Comparison of ENCODE assay signal across 8 mouse cellular contexts in genomic region chr4:133599571-133600073, GRCm38 (mm10). TPM values are rescaled to one million over a fixed set of nuclear protein-coding genes. Genes with fewer than 3 reads are reported as not detected.
DNase-seq lines count a peak whose midpoint lies in the region; ATAC-seq and TF ChIP-seq lines count a peak whose summit lies in the region.

No protein-coding gene starts in this region.

- TF ChIP-seq RAD21 in MEL (IDR thresholded peaks at IDR 0.05; ENCODE audit: low read depth, low read length), result no peak

- H3K79me2 ChIP-seq in MEL (ENCODE audit: control insufficient read depth, insufficient read depth, low read length, poor library complexity), result no peaks in the 10 kb centered on the region; the same call in 1 of the 2 replicates

- H3K9ac ChIP-seq in MEL (ENCODE audit: control insufficient read depth, low read depth, low read length, poor library complexity, severe bottlenecking), result peak overlapping the region; percentile 67
- peak overlapping the region; percentile 30 for H3K9ac ChIP-seq in forebrain, embryonic 16.5 days (replicated peaks; ENCODE audit: low read depth, low read length)
- 0 out of 2 replicates have a peak overlapping the region, but pooled peaks have one; percentile 3 for H3K9ac ChIP-seq in neural tube, embryonic 14.5 days (replicated peaks; ENCODE audit: low read depth, low read length)

- peak overlapping the region; percentile 77 for H3K4me2 ChIP-seq in forebrain, embryonic 16.5 days (ENCODE audit: low read length)
- H3K4me2 ChIP-seq in neural tube, embryonic 14.5 days (ENCODE audit: low read depth, low read length), result peak overlapping the region; percentile 60

- ATAC-seq in forebrain, embryonic 16.5 days, result peak; percentile 95
- ATAC-seq in neural tube, embryonic 14.5 days (ENCODE audit: low read depth), result peak; percentile 95

- peak; percentile 92 for DNase-seq in MEL (ENCODE audit: low read depth, low spot score)
- peak; percentile 78 to 83 for DNase-seq in cerebellum, adult 18-20 months
- peak; percentile 87 to 90 for DNase-seq in heart, postnatal 36 days
- DNase-seq in layer of hippocampus, adult 18-20 months (ENCODE audit: low spot score in 2 of 2), result peak; percentile 53 to 77
- peak; percentile 98 for DNase-seq in lung, adult 18-20 months

- H3K36me3 ChIP-seq in MEL (ENCODE audit: control insufficient read depth in 1 of 2, insufficient read depth in 2 of 2, low read length in 2 of 2), result no peaks in the 10 kb centered on the region; a peak in 1 of 4 replicates
- H3K36me3 ChIP-seq in forebrain, embryonic 16.5 days (ENCODE audit: control insufficient read depth, insufficient read depth), result no peaks in the 10 kb centered on the region
- H3K36me3 ChIP-seq in neural tube, embryonic 14.5 days (ENCODE audit: control insufficient read depth, insufficient read depth, low read length), result no peaks in the 10 kb centered on the region
- no peaks in the 10 kb centered on the region for H3K36me3 ChIP-seq in testis, adult 2 months (ENCODE audit: control insufficient read depth, insufficient read depth, low read length)

- peak overlapping the region; percentile 63 to 78 for H3K4me3 ChIP-seq in MEL (ENCODE audit: control insufficient read depth in 1 of 2, insufficient read depth in 1 of 2, low read depth in 2 of 2, low read length in 2 of 2)
- peak overlapping the region; percentile 45 for H3K4me3 ChIP-seq in forebrain, embryonic 16.5 days (replicated peaks; ENCODE audit: low read length)
- H3K4me3 ChIP-seq in neural tube, embryonic 14.5 days (ENCODE audit: low read depth, low read length), result peak overlapping the region; percentile 37
- peak overlapping the region; percentile 75 for H3K4me3 ChIP-seq in testis, adult 2 months (ENCODE audit: control insufficient read depth, low read depth, low read length)

- intact Hi-C loops in heart, postnatal 36 days (cut with DNase I), result no loop called here

- TF ChIP-seq EP300 in MEL (IDR thresholded peaks at IDR 0.05; ENCODE audit: low read depth in 1 of 2, low read length in 2 of 2), result no peak

- H3K27ac ChIP-seq in MEL (ENCODE audit: control insufficient read depth, low read depth, low read length), result no peak overlapping the region
- H3K27ac ChIP-seq in forebrain, embryonic 16.5 days (ENCODE audit: low read length), result no peak overlapping the region
- H3K27ac ChIP-seq in neural tube, embryonic 14.5 days (ENCODE audit: low read depth, low read length), result no peak overlapping the region
- no peak overlapping the region for H3K27ac ChIP-seq in testis, adult 2 months (ENCODE audit: control insufficient read depth, insufficient read depth, low read depth, low read length)

- peaks cover 0 to 3% of the 10 kb centered on the region in 2 experiments; a peak in 1 of 4 replicates for H3K4me1 ChIP-seq in MEL (ENCODE audit: control insufficient read depth in 1 of 2, insufficient read depth in 2 of 2, low read length in 2 of 2)
- H3K4me1 ChIP-seq in forebrain, embryonic 16.5 days (replicated peaks; ENCODE audit: control insufficient read depth, insufficient read depth, low read length), result peaks cover 10% of the 10 kb centered on the region
- peaks cover 7% of the 10 kb centered on the region; the same call in 1 of the 2 replicates for H3K4me1 ChIP-seq in neural tube, embryonic 14.5 days (ENCODE audit: control insufficient read depth, insufficient read depth, low read length)
- H3K4me1 ChIP-seq in testis, adult 2 months (ENCODE audit: control insufficient read depth, insufficient read depth, low read length), result peaks cover 17% of the 10 kb centered on the region

- TF ChIP-seq POLR2A in MEL (IDR thresholded peaks at IDR 0.05; ENCODE audit: control insufficient read depth in 1 of 2, insufficient read depth in 1 of 2, low read depth in 1 of 2, low read length in 2 of 2, poor library complexity in 1 of 2), result peak in 1 of 2 experiments; percentile 70; a peak in 2 of 4 replicates
- TF ChIP-seq POLR2A in testis, adult 2 months (IDR thresholded peaks at IDR 0.05; ENCODE audit: control insufficient read depth, low read depth, low read length), result no peak

- no peaks in the 10 kb centered on the region for H3K9me3 ChIP-seq in MEL (replicated peaks; ENCODE audit: insufficient read depth, low read length)
- no peaks in the 10 kb centered on the region for H3K9me3 ChIP-seq in forebrain, embryonic 16.5 days (ENCODE audit: control insufficient read depth, low read length)
- no peaks in the 10 kb centered on the region for H3K9me3 ChIP-seq in neural tube, embryonic 14.5 days (ENCODE audit: control insufficient read depth, low read length)

- TF ChIP-seq CTCF in MEL (IDR thresholded peaks at IDR 0.05 in 2 of 3, conservative IDR thresholded peaks at IDR 0.05 in 1 of 3; ENCODE audit: control insufficient read depth in 1 of 3, insufficient read depth in 1 of 3, low read depth in 2 of 3, low read length in 3 of 3, poor library complexity in 1 of 3, severe bottlenecking in 1 of 3), result no peak
- TF ChIP-seq CTCF in testis, adult 2 months (IDR thresholded peaks at IDR 0.05; ENCODE audit: control insufficient read depth, insufficient read depth, insufficient replicate concordance, low read depth, low read length), result no peak

- no peaks in the 10 kb centered on the region for H3K27me3 ChIP-seq in MEL (ENCODE audit: control insufficient read depth in 1 of 2, insufficient read depth in 2 of 2, low read length in 2 of 2)
- H3K27me3 ChIP-seq in forebrain, embryonic 16.5 days (replicated peaks; ENCODE audit: control insufficient read depth, insufficient read depth, low read length), result peaks cover 41% of the 10 kb centered on the region
- peaks cover 36% of the 10 kb centered on the region for H3K27me3 ChIP-seq in neural tube, embryonic 14.5 days (ENCODE audit: control insufficient read depth, insufficient read depth, low read length)
- no peaks in the 10 kb centered on the region for H3K27me3 ChIP-seq in testis, adult 2 months (ENCODE audit: control insufficient read depth, insufficient read depth, low read length)

- WGBS in forebrain, embryonic 16.5 days, result under 1% methylated on average over 50 of the region's 50 CpGs
- under 1% methylated on average over 48 of the region's 50 CpGs for WGBS in neural tube, embryonic 14.5 days

TF ChIP-seq in MEL, 35 proteins besides CTCF, POLR2A, EP300 and RAD21 (continues in another document):
- TF ChIP-seq TCF12 (IDR thresholded peaks at IDR 0.05; ENCODE audit: low read depth, low read length), result 0 out of 2 replicates have a peak, but pooled peaks have one; percentile 4
- no peak for TF ChIP-seq RCOR1 (IDR thresholded peaks at IDR 0.05; ENCODE audit: low read depth, low read length)
- TF ChIP-seq NRF1 (IDR thresholded peaks at IDR 0.05; ENCODE audit: insufficient read depth, low read depth, low read length, poor library complexity, severe bottlenecking), result 0 out of 2 replicates have a peak, but pooled peaks have one; percentile 27

RNA-seq across cellular contexts. Expression of gene Sfn, which starts 2.3 kb away (rescaled TPM):
- total RNA-seq in MEL (2012; rRNA removed), result 0.12 and 0.13 TPM in 2 replicates
- polyA plus RNA-seq in MEL (2012; ENCODE audit: insufficient read depth in 1 of 2, insufficient read length in 2 of 2, low read depth in 1 of 2, low replicate concordance in 2 of 2, missing spikeins in 1 of 2), result under 1 TPM in 1 of 2 experiments, not detected in 1; 0.19 TPM
- 1.0 and 1.6 TPM in 2 replicates for polyA plus RNA-seq in forebrain, embryonic 16.5 days (2015; fragmentation: Nextera tagmentation; extraction: Ambion mirVana)
- total RNA-seq in heart, postnatal 36 days (2021), result 1 to 10 TPM; 1.1 to 1.5 TPM
- total RNA-seq in layer of hippocampus, adult 18-20 months (2021), result 1 to 10 TPM; 2.7 to 3.2 TPM
- 1.4 TPM in 2 replicates for polyA plus RNA-seq in neural tube, embryonic 14.5 days (2014; fragmentation: Nextera tagmentation; extraction: Ambion mirVana)
- polyA plus RNA-seq in testis, adult 2 months (2012; rRNA removed), result 0.81 and 1.1 TPM in 2 replicates

RNA-seq across cellular contexts. Expression of gene Gpn2, which starts 15.5 kb away (rescaled TPM):
- total RNA-seq in MEL (2012; rRNA removed), result 26.7 and 28.6 TPM in 2 replicates
- 10 to 100 TPM in 1 of 2 experiments, not detected in 1; 43.3 TPM for polyA plus RNA-seq in MEL (2012; ENCODE audit: insufficient read depth in 1 of 2, insufficient read length in 2 of 2, low read depth in 1 of 2, low replicate concordance in 2 of 2, missing spikeins in 1 of 2)
- polyA plus RNA-seq in forebrain, embryonic 16.5 days (2015; fragmentation: Nextera tagmentation; extraction: Ambion mirVana), result 21.4 and 22.9 TPM in 2 replicates
- total RNA-seq in heart, postnatal 36 days (2021), result 1 to 10 TPM; 7.0 TPM
- 10 to 100 TPM; 10.7 to 12.1 TPM for total RNA-seq in layer of hippocampus, adult 18-20 months (2021)
- polyA plus RNA-seq in neural tube, embryonic 14.5 days (2014; fragmentation: Nextera tagmentation; extraction: Ambion mirVana), result 17.0 and 18.8 TPM in 2 replicates
- polyA plus RNA-seq in testis, adult 2 months (2012; rRNA removed), result 30.9 and 37.4 TPM in 2 replicates

RNA-seq across cellular contexts. Expression of gene Gpatch3, which starts 25.1 kb away (rescaled TPM):
- 9.8 and 11.0 TPM in 2 replicates for total RNA-seq in MEL (2012; rRNA removed)
- 10 to 100 TPM in 1 of 2 experiments, not detected in 1; 16.5 TPM for polyA plus RNA-seq in MEL (2012; ENCODE audit: insufficient read depth in 1 of 2, insufficient read length in 2 of 2, low read depth in 1 of 2, low replicate concordance in 2 of 2, missing spikeins in 1 of 2)
- 5.3 and 7.0 TPM in 2 replicates for polyA plus RNA-seq in forebrain, embryonic 16.5 days (2015; fragmentation: Nextera tagmentation; extraction: Ambion mirVana)
- 1 to 10 TPM; 3.3 to 5.5 TPM for total RNA-seq in heart, postnatal 36 days (2021)
- total RNA-seq in layer of hippocampus, adult 18-20 months (2021), result 10 to 100 TPM in 1 of 2 experiments, 1 to 10 TPM in 1; 9.6 to 10.1 TPM
- polyA plus RNA-seq in neural tube, embryonic 14.5 days (2014; fragmentation: Nextera tagmentation; extraction: Ambion mirVana), result 6.4 and 6.7 TPM in 2 replicates
- 4.9 and 5.7 TPM in 2 replicates for polyA plus RNA-seq in testis, adult 2 months (2012; rRNA removed)

RNA-seq across cellular contexts. Expression of gene Nr0b2, which starts 46.4 kb away (rescaled TPM):
- total RNA-seq in MEL (2012; rRNA removed), result not detected in 2 replicates
- under 1 TPM in 1 of 2 experiments, not detected in 1; 0.10 TPM for polyA plus RNA-seq in MEL (2012; ENCODE audit: insufficient read depth in 1 of 2, insufficient read length in 2 of 2, low read depth in 1 of 2, low replicate concordance in 2 of 2, missing spikeins in 1 of 2)
- not detected in 2 replicates for polyA plus RNA-seq in forebrain, embryonic 16.5 days (2015; fragmentation: Nextera tagmentation; extraction: Ambion mirVana)
- 10 to 100 TPM; 14.2 to 15.3 TPM for total RNA-seq in heart, postnatal 36 days (2021)
- not detected for total RNA-seq in layer of hippocampus, adult 18-20 months (2021)
- not detected in 2 replicates for polyA plus RNA-seq in neural tube, embryonic 14.5 days (2014; fragmentation: Nextera tagmentation; extraction: Ambion mirVana)
- polyA plus RNA-seq in testis, adult 2 months (2012; rRNA removed), result 0.42 and 0.51 TPM in 2 replicates

RNA-seq across cellular contexts. Expression of gene Zdhhc18, which starts 50.3 kb away (rescaled TPM):
- total RNA-seq in MEL (2012; rRNA removed), result 6.7 and 6.9 TPM in 2 replicates
- 10 to 100 TPM in 1 of 2 experiments, not detected in 1; 15.6 TPM for polyA plus RNA-seq in MEL (2012; ENCODE audit: insufficient read depth in 1 of 2, insufficient read length in 2 of 2, low read depth in 1 of 2, low replicate concordance in 2 of 2, missing spikeins in 1 of 2)
- 3.5 and 4.5 TPM in 2 replicates for polyA plus RNA-seq in forebrain, embryonic 16.5 days (2015; fragmentation: Nextera tagmentation; extraction: Ambion mirVana)
- total RNA-seq in heart, postnatal 36 days (2021), result 10 to 100 TPM; 17.2 to 17.3 TPM
- total RNA-seq in layer of hippocampus, adult 18-20 months (2021), result 10 to 100 TPM; 32.3 to 33.8 TPM
- 4.3 and 6.1 TPM in 2 replicates for polyA plus RNA-seq in neural tube, embryonic 14.5 days (2014; fragmentation: Nextera tagmentation; extraction: Ambion mirVana)
- 4.2 and 4.5 TPM in 2 replicates for polyA plus RNA-seq in testis, adult 2 months (2012; rRNA removed)

Comparison
In these comparisons a context has a peak if more than half of its experiments do, and no peak if none do; other contexts are left out.
1. H3K9ac ChIP-seq: peak in every context shown above with its lines; median percentile 67 in MEL; 30 in forebrain, embryonic 16.5 days; 3 in neural tube, embryonic 14.5 days.